Mouse (Mus musculus) testis, adult 2 months (tissue): ENCODE results near the gene Srcap.

Experiments used
- CTCF ChIP-seq: fragments of 200-500 bp; IDR thresholded peaks from 2 replicates; pipeline ENCODE4 v1.5.1; 2012; ENCODE audit warnings: low read depth, mild to moderate bottlenecking, inconsistent platforms, low read length, moderate library complexity; ENCODE audit not compliant: control insufficient read depth, insufficient read depth, insufficient replicate concordance
- POLR2A ChIP-seq: fragments of 200-500 bp; IDR thresholded peaks from 2 replicates; pipeline ENCODE4 v1.6.1; 2012; ENCODE audit warnings: low read depth, mild to moderate bottlenecking, inconsistent platforms, low read length, moderate library complexity; ENCODE audit not compliant: control insufficient read depth

- TF ChIP-seq CTCF (no peak), POLR2A (no peak)
Observed at GRCm38 (mm10) chr7:127489982-127490381, 21.8 kb upstream of the Srcap start.
